Mouse (Mus musculus) heart, postnatal 0 days (tissue): ENCODE measurements at regions not wholly inside any gene's neighbourhood (a gene's known extent, or its start where the extent isn't known, plus 50 kb on each side); places are given as distances from the start of the nearest gene placed in this dataset.

Source experiments
- ATAC-seq: fragments of 200-750 bp; cut with Nextera tagmentation; 2 replicates; pipeline ENCODE4 v1.8.0; 2017; ENCODE audit warnings: low read depth, moderate number of reproducible peaks, moderate library complexity; ENCODE audit not compliant: insufficient read depth
- DNase-seq: peaks from one replicate; pipeline ENCODE4 v3.0.0-alpha.2; 2016; ENCODE audit warnings: low spot score
- H3K27ac ChIP-seq: fragments of 300-500 bp; sonication (generic); 2 replicates; pipeline ENCODE4 v1.5.1; 2014; ENCODE audit warnings: low read depth, mild to moderate bottlenecking
- H3K27me3 ChIP-seq: fragments of 300-500 bp; sonication (generic); 2 replicates; pipeline ENCODE4 v1.6.1; 2014; ENCODE audit warnings: low read length, mixed read lengths; ENCODE audit not compliant: control insufficient read depth, insufficient read depth
- H3K36me3 ChIP-seq: fragments of 300-500 bp; sonication (generic); replicated peaks from 2 replicates; pipeline ENCODE4 v1.6.1; 2014; ENCODE audit warnings: low read length, mixed read lengths; ENCODE audit not compliant: control insufficient read depth, insufficient read depth
- H3K4me1 ChIP-seq: fragments of 300-500 bp; sonication (generic); 2 replicates; pipeline ENCODE4 v1.6.1; 2014; ENCODE audit warnings: antibody characterized with exemption; ENCODE audit not compliant: control insufficient read depth, insufficient read depth
- H3K4me2 ChIP-seq: fragments of 300-500 bp; sonication (generic); 2 replicates; pipeline ENCODE4 v1.6.1; 2014; ENCODE audit warnings: low read depth, mild to moderate bottlenecking, low read length, moderate library complexity
- H3K4me3 ChIP-seq: fragments of 300-500 bp; sonication (generic); 2 replicates; pipeline ENCODE4 v1.5.1; 2014; ENCODE audit warnings: low read depth, low read length
- H3K9ac ChIP-seq: fragments of 300-500 bp; sonication (generic); replicated peaks from 2 replicates; pipeline ENCODE4 v1.6.1; 2014; ENCODE audit warnings: low read depth, low read length, mixed read lengths
- H3K9me3 ChIP-seq: fragments of 300-500 bp; sonication (generic); replicated peaks from 2 replicates; pipeline ENCODE4 v1.6.1; 2016; ENCODE audit warnings: low read length; ENCODE audit not compliant: control insufficient read depth
- CTCF ChIP-seq: IDR thresholded peaks from 2 replicates; pipeline ENCODE4 v1.5.1; 2016; ENCODE audit warnings: antibody characterized with exemption, control low read depth, low read depth
- EP300 ChIP-seq: IDR thresholded peaks from 2 replicates; pipeline ENCODE4 v1.6.1; 2016; ENCODE audit warnings: antibody characterized with exemption, low read depth
- WGBS: fragments of 180-500 bp; shearing (Covaris S2); extraction: QIAGEN DNeasy Blood & Tissue Kit; methylation state at CpG from one replicate; pipeline ENCODE4 v1.1.7; 2014; 5-methylcytosine and 5-hydroxymethylcytosine counted together

- no peaks in the 10 kb centered on the region for H3K27me3 ChIP-seq
- no peaks in the 10 kb centered on the region for H3K36me3 ChIP-seq
- H3K27ac ChIP-seq: no peak overlapping the region
- no peak for TF ChIP-seq EP300
- TF ChIP-seq CTCF: no peak
- ATAC-seq: no peak; the same call in 1 of the 2 replicates
- no peaks in the 10 kb centered on the region for H3K9me3 ChIP-seq
- 64% methylated on average over 2 of the region's 2 CpGs for WGBS
- no peak overlapping the region for H3K4me3 ChIP-seq
- H3K4me1 ChIP-seq: no peaks in the 10 kb centered on the region
- H3K9ac ChIP-seq: no peak overlapping the region
- DNase-seq: no peak
- H3K4me2 ChIP-seq: no peak overlapping the region
These were observed 380.7 kb upstream of the Chrm3 start for GRCm38 (mm10) chr13:10741391-10741790.

- 67% methylated on average over 3 of the region's 3 CpGs for whole genome bisulfite sequencing
- ATAC-seq: no peak
- Histone ChIP-seq H3K27ac (no peak overlapping the region), H3K36me3 (no peaks in the 10 kb centered on the region), H3K9ac (no peak overlapping the region), H3K4me1 (no peaks in the 10 kb centered on the region), H3K4me2 (no peak overlapping the region), H3K4me3 (no peak overlapping the region), H3K27me3 (no peaks in the 10 kb centered on the region), H3K9me3 (no peaks in the 10 kb centered on the region)
- TF ChIP-seq CTCF: no peak
- no peak for TF ChIP-seq EP300
- no peak for DNase-seq
These were observed 365.1 kb upstream of the Chrm3 start for GRCm38 (mm10) chr13:10725745-10726171.

DNA sequence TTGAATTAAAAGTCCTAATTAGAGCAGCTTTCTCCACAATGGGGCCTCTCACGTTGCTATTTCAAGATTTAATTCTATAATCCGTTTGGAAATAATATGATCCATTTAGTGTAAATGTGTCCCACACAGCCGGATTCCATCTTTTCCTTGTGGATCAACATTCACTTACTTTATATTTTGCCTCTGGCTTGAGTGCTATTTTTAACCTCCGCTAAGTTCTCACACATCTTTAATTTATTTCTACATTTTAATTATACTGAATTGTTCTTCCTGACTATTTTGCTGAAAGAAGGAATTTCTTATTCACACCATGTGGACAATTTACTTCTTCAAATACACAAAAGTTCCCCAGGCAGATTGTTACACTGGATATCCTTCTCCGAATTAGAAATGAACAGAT, 364.7 kb upstream of the Chrm3 start:
- no peak overlapping the region for H3K27ac ChIP-seq
- H3K36me3 ChIP-seq: no peaks in the 10 kb centered on the region
- TF ChIP-seq CTCF: no peak
- TF ChIP-seq EP300: no peak
- H3K4me3 ChIP-seq: no peak overlapping the region
- H3K27me3 ChIP-seq: no peaks in the 10 kb centered on the region
- H3K9me3 ChIP-seq: no peaks in the 10 kb centered on the region
- H3K4me2 ChIP-seq: no peak overlapping the region
- no peak overlapping the region for H3K9ac ChIP-seq
- no peak for DNase-seq
- ATAC-seq: no peak
- H3K4me1 ChIP-seq: no peaks in the 10 kb centered on the region
- WGBS: 63% methylated on average over 5 of the region's 5 CpGs

DNA sequence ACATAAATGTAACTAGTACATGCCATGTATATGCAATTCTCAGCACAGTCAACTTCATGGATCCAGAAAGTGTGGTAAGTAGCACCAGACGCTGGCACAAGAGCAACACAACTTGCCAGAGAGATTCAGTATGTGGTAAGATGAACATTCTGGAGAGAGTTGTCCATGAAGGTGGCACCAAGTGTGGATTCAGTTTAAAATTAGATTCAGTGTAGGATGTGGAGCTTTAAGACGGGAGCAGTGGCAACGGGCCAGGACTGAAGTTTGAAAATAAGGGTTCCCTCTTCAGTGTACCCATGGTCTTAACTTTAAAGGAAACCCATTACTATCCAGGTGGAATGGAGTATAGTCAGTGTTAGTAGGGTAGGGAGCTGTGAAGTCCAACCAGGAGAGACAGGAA, 360.0 kb upstream of the Chrm3 start:
- no peak overlapping the region for H3K4me3 ChIP-seq
- H3K27ac ChIP-seq: no peak overlapping the region
- H3K4me2 ChIP-seq: no peak overlapping the region
- no peaks in the 10 kb centered on the region for H3K9me3 ChIP-seq
- H3K4me1 ChIP-seq: no peaks in the 10 kb centered on the region
- no peaks in the 10 kb centered on the region for H3K27me3 ChIP-seq
- 68% methylated on average over 3 of the region's 3 CpGs for WGBS
- DNase-seq (no peak), ATAC-seq (no peak)
- no peak for TF ChIP-seq CTCF
- TF ChIP-seq EP300: no peak
- H3K36me3 ChIP-seq: no peaks in the 10 kb centered on the region
- no peak overlapping the region for H3K9ac ChIP-seq

DNA sequence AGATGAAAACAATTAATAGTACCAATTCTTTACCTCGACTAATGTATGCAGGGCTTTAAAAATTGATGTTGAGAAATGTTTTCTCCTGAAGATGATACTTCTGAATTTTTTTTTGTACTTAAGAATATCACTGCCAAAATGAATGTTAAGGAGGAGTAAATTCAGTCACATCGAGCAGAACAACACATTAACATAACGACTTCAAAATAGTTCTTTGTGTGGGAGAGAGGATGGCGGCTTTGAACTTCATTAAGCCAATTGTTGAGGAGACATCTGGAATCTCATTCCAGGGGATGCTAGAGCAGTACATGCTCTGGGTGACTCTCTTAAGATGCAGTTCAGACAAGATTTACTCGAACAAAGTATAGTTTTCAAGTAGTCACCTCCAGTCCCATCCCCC, 350.8 kb upstream of the Chrm3 start:
- H3K4me3 ChIP-seq: no peak overlapping the region
- no peaks in the 10 kb centered on the region for H3K9me3 ChIP-seq
- ATAC-seq (no peak), DNase-seq (no peak)
- TF ChIP-seq CTCF: no peak
- no peak for TF ChIP-seq EP300
- H3K4me1 ChIP-seq: no peaks in the 10 kb centered on the region
- no peak overlapping the region for H3K4me2 ChIP-seq
- H3K9ac ChIP-seq: no peak overlapping the region
- H3K36me3 ChIP-seq: no peaks in the 10 kb centered on the region
- H3K27ac ChIP-seq: no peak overlapping the region
- H3K27me3 ChIP-seq: no peaks in the 10 kb centered on the region
- 71% methylated on average over 5 of the region's 5 CpGs for WGBS

DNA sequence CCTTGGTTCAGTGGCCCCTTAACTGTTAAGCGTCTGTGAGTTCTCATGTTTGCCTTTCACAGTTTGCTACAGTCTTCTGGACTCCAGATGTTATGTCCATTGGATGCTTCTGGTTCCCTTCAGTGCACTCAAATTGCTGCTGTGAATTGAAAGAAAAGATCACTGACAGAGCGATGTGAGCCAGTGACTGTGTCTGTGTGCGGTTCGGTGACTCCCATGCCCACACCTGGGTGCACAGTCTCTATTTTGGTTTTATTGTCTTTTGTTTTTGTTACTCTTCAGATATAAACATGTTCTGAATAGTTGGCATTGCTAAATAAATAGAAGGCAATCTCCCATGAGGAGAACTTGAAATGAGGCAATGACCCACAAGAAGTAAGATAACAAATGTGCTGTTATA, 350.3 kb upstream of the Chrm3 start:
- Histone ChIP-seq H3K9ac (no peak overlapping the region), H3K27me3 (no peaks in the 10 kb centered on the region), H3K4me1 (no peaks in the 10 kb centered on the region), H3K4me3 (no peak overlapping the region), H3K9me3 (no peaks in the 10 kb centered on the region), H3K4me2 (no peak overlapping the region), H3K27ac (no peak overlapping the region), H3K36me3 (no peaks in the 10 kb centered on the region)
- no peak for TF ChIP-seq CTCF
- no peak for TF ChIP-seq EP300
- ATAC-seq: no peak
- no peak for DNase-seq
- 86% methylated on average over 4 of the region's 4 CpGs for WGBS
